Mouse (Mus musculus) natural killer cell, adult 2 months (primary cell): ENCODE data around the gene Rcsd1.

Experiments
- DNase-seq, 2 experiments: peaks; one replicate each; pipeline ENCODE4 v3.0.0; 2022; ENCODE audit warnings: low spot score in 2 of 2

Gene Rcsd1

GRCm38 (mm10) chr1:165709629-165710256, at the start of gene Rcsd1:
TSS of gene Rcsd1 (minus strand) at chr1:165709757.
- peak; percentile 65 to 69 for DNase-seq

DNA sequence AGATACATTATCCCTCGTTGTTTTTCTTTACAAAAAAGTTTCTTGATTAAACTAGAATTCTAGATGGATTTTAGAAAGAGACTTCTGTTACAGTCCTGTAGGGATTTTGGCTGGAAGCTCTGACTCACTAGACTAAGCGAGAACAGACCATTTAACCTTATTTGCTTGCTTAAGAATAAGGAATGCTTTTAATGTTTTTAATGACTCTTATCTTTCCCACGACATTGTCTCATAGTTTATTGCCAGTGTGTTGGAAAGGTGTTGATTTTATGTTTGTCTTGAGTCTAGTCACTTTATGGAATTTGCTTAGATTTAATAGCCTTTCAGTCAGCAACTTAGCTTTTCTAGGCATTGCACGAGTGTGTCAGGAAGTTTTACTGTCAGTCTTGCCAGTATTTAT, 45.6 kb upstream of the Rcsd1 start:
- DNase-seq, result no peak

GRCm38 (mm10) chr1:165754205-165754604, 44.6 kb upstream of the Rcsd1 start:
- DNase-seq, result no peak

GRCm38 (mm10) chr1:165751838-165752237, 42.3 kb upstream of the Rcsd1 start:
- DNase-seq, result no peak

GRCm38 (mm10) chr1:165751142-165751541, 41.6 kb upstream of the Rcsd1 start:
- DNase-seq, result no peak

DNA sequence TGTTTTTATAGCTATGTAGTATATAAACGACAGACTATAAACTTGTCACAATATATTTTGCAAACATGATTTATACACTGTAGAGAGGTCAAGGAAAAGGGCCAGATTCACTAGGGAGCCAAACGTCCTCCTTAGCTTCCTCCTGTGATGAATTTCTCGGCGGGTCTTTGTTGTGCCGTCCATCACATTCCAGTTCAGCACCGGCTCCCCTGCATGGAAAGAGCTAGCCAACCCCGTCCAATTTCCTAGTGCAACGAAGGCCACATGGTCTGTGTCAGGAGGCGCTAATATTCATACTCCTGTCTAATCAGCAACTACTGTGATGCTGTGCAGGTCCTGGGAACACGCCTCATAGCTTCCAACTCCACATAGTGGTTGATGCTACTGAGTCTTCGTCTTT, 38.5 kb upstream of the Rcsd1 start:
- DNase-seq, result no peak

DNA sequence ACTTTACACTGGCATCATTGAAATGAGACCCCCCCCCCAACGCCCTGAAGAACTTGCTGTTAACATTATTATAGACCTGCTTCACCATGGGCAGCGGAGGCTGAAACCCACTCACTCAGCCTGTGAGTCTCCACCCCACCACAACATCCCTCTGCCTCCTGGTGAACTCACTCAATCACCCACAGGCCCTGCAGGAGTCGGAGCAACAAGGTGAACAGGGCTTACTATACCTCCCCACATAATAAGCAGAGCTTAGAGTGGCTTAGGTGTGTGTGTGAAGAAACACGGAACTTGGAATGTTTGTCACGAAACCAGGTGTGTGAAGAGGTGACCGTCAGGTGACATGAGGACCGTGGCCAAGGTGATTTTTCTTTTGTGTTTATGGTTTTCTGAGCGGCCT, 32.4 kb upstream of the Rcsd1 start:
- no peak for DNase-seq

- no peak for DNase-seq
Observed at GRCm38 (mm10) chr1:165738985-165739384, 29.4 kb upstream of the Rcsd1 start.

GRCm38 (mm10) chr1:165737867-165738266, 28.3 kb upstream of the Rcsd1 start:
- DNase-seq, result no peak

- no peak for DNase-seq
Observed at GRCm38 (mm10) chr1:165737451-165737850, 27.9 kb upstream of the Rcsd1 start.

GRCm38 (mm10) chr1:165735826-165736818, 26.6 kb upstream of the Rcsd1 start:
- peak; percentile 80 to 87 for DNase-seq

GRCm38 (mm10) chr1:165734840-165735239, 25.3 kb upstream of the Rcsd1 start:
- no peak for DNase-seq

GRCm38 (mm10) chr1:165731553-165731952, 22.0 kb upstream of the Rcsd1 start:
- no peak for DNase-seq

DNA sequence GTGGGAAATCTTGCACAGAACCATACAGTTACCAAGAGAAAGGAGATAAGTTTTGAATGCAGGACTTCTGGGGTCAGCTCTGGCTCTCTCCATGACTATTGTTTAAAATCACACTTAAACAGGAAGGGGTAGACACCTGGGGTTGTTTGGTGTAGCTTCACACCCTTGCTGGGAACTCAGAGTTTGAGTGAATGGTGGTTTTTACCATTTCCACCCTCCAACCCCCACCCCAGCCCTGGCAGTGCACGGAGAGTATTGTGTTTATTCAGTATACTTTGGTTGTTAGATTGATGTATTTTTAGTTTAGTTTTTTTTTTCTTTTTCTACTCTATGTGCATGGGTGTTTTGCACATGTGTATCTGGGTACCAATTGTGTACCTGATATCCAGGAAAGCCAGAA, 20.6 kb upstream of the Rcsd1 start:
- peak; percentile 52 to 69 for DNase-seq

DNA sequence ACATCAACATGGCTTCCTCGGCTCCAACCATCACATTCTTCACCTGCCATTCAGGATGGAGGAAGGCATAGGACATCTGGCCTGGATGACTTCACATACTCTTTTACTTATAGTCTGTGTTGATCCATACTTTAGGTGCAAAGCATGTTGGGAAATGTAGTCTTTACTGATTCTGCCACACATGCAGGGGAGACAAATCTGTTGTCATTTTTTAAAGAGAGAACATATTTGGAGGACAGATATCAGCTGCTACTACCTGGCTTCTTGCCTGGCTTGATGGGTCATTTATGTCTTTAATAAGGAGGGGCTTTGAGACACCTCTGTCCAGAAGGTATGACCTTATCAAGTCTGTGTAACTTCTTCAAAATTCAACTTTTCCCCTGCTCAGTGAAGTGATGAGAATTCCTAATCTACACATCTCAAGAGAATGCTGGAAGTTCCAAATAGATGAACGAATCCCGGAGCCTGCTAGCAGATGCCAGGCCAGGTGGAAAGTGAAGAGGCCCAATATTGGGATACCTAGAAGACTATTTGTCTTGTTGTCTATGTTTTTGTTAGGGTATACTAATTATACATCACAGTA, 18.6 kb upstream of the Rcsd1 start:
- no peak for DNase-seq

- no peak for DNase-seq
Observed at GRCm38 (mm10) chr1:165726986-165727385, 17.4 kb upstream of the Rcsd1 start.

DNA sequence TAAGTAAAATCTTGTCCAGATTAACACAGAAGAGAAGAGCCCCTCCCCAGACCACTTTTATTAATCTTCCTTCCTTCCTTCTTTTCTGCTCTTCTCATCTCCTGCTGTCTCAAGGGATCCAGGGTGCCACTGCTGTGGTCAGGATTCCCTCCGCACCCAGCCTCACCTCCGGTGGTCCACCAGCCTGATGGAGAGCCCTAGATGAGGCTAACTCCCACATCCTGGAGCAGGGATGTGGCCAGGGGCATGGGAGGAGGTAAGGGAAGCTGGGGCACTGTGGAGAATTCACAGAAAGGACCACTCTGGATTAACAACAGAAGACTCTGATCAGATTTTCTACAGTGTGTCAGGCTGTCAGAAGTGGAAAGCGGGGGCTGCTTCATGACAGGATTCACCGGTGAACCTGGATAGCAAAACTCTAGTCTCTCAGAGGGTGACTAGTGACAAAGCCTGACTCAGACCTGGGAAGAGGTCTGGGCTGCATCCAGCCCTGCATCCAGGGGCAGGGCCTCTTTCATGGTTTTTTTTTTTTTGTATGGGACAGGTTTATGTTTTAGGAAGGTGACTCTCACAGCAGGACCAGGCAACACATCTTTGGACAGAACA, 15.6 kb upstream of the Rcsd1 start:
- DNase-seq, result no peak

DNA sequence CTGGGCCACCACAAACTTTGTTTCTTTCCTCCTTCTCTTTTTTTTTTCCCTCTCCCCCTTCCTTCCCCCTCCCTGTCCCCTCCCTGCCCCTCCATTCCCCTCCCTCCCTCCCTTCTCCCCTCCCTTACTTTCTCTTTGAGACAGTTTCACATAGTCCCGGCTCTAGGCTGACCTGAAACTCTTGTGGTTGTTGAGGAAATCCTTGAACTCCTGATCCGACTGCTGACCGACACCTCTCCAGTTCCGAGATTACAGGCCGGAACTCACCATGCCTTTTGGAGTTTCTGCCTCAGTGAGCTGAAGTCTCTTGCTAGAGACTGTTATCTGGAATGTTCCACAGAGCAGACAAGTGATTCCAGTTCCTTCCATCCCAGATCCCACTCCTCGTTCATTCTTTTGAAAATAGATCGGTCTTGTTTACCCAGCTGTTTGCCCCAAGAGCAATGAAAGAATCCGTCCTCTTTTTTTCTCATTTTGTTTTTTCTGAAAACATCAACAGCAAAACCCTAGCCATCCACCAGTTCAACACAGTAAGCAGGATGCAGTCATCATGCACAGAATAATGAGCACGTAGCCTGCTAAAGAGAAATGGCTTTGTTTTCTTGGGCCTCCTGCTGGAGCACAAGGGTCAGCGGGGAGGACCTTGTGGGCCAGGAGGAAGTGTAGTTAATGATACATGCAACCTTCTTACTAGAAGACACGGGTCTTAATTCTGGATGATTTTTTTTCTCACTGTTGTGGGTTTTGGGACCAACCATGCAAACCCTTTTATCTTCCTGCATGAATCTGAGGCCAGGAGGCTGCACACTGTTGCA, 14.9 kb upstream of the Rcsd1 start:
- no peak for DNase-seq

DNA sequence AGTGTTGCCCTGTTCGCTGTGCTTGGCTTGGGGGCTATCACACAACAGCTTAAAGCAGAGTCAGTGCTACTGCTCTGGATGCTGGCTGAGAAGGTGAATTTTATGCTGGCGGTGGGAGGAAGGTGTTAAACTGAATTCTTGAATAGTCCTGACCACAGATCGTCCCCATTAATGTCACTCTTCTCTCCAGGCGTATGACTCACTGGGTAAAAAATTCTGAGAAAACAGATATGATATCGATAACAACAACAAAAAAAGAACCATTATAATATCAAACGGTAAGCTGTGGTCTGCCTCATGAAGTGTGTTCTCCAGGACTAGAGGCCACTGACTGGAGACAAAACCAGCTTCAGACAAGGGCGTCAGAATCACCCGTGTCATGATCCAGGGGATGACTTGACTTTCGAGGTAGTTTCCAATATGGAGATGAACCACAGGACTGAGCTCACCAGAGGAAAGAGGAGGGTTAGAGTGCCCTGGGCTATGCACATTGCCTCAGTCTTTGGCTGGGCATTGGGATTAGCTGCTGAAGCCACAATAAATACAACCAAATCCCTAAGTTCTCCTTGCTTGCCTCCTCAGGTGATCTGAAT, 13.1 kb upstream of the Rcsd1 start:
- DNase-seq, result peak; percentile 26 to 52

- no peak for DNase-seq
Observed at GRCm38 (mm10) chr1:165718543-165719105, 9.1 kb upstream of the Rcsd1 start.
